Mouse (Mus musculus): ENCODE data around the gene Skint11. TPM values are rescaled to one million over a fixed set of nuclear protein-coding genes. Genes with fewer than 3 reads are reported as not detected.

Skint11 gene
- not detected for total RNA-seq (2023)

DNA sequence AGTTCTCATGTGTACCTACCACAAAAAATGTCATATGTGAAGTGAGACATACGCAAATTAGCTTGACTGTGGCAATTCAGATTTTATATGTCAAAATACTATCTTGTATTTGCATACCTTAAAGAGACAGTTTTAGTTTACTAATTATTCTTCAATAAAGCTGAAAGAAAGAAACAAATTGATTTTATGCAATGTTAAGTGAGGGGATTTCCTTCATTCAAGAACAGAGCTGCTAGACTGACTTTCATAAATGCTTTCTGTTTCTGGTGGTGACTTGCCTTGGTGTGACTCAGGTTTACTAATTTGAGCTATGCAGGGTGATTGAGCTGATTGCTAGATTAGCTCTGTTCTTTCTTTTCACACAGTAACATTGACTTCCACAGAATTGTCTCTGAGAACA, at the start of gene Skint11:
TSS of gene Skint11 (plus strand) at position 301 of the 400 bp plus-strand sequence.

Other genes starting within 250 kb of the Skint11 start
- not detected for gene Skint5, start 163.9 kb upstream of the Skint11 start, total RNA-seq (2023)
- not detected for gene Trabd2b, start 243.3 kb downstream of the Skint11 start, total RNA-seq (2023)